Mouse (Mus musculus) thymus, postnatal 36 days (tissue): ENCODE results near the gene Gpx1.

ENCODE experiments used
- DNase-seq, 2 experiments: peaks; one replicate each; pipeline ENCODE4 v3.0.0; 2022; ENCODE audit warnings: mixed read lengths in 2 of 2

The Gpx1 gene

DNA sequence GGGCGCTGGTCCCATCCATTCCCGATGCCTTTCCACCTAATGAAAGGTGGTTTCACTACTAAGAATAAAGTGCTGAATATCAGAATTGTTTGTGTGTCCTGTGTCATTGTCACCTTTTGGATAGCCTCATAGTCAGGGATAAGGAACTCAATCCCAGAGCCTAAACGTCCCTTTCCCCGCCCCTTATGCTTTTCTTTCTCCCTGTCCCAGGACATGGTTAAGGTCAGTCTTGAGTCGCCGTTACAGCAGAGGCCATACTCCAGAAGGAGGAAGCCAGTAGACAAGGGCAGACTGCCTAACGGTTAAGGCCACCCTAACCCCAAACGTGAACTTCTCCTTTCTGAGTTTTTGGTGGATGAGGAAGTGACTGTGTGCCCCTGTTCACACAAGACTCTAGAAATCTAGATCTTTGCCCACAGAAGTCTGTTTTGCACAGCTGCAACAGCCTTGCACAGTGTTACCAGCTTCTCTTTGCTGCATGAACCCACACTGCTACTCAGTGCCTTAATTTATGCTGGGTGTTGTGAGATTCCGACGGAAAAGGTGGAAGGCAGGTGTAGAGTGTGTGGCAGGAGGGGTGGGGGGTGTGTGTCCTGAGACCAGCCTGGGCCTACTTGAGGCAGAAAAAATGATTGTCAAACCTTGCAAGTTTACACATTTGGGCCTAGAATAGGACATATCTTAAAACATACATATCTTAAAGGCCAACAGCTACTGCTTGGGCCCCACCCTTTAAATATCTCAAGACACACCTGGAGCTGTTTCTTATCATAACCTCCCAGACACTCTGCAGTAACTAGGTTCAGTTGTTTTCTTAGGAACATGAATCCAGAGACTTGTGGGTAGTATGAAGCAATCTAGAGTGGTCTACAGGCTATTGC lies 1.8 kb downstream of the Gpx1 start:
- peak; percentile 23 to 28 for DNase-seq

DNA sequence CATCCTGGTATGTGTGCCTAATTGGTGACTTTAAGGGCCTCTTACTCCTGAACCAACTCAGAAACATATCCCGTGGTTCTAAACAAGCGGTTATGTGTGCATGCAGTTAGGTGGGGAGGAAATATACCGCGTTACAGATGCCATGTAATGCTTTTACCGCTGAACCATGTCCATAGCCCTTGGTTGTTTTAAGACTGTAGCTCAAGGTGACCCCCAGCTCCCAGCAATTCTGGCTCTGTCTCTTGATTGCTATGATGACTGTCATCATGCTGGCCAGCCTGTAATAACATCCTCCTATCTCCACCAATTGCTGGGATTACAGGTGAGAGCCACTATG lies 2.4 kb downstream of the Gpx1 start:
- DNase-seq: no peak

DNA sequence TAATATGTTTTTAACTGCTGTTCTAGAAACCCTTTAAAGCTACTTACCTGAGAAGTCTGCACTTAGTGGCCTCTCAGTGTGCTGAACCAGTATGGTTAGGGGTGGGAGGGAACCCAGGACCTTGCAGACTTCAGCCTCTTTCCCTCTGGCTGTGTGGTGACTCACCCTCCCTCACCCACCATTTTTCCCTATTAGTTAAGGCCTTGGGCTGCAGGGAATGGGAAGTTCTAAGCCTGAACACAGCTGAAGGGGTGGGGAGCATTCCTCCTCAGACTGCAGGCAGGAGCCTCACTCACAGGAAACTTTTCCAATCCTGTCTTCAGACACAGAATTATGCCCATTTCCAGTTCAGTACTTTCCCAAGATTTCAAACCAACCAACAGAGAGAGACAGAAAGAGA lies 3.1 kb downstream of the Gpx1 start:
- DNase-seq: peak in 1 of 2 experiments; percentile 6

DNA sequence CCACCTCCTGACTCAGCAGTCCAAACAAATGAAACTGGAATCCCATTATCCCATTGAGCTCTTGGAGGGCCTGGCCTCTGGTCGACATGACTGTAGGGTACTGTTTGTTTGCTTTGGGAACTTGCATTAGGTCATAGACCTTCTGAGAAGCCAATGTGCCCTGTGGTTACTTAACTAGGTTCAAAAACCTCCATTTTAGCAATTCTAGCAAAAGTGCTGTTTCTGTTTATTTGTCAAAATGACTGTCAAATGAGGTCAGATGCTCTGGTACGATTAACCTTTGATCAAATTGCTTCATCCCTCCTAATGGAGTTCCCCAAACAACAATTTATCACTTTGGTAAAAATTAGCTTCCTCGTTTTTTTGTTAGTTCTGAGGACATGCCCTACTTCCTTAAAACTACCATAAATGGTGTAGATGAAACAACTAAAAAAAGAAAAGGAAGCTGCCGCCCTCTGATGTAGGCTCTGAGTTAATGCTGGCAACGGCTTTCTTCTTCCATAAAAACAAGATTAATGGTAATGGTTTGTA lies 3.7 kb downstream of the Gpx1 start:
- peak in 1 of 2 experiments; percentile 6 for DNase-seq

DNA sequence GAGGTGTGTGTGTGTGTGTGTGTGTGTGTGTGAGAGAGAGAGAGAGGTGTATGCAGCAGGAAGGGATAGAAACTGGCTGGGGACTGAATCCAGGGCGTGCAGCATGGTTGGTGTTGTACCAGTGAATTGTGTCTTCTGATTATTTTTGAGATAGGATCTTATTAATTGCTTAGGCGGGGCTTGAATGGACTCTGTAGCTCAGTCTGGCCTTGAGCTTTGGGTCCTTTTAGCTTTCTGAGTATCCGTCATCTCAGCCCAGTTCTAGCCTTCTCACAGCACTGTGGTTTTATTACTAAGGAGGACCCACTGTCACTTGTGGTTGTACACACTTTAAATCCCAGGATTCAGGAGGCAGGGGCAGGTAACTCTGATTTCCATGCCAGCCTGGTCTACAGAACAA lies 4.6 kb downstream of the Gpx1 start:
- no peak for DNase-seq

DNA sequence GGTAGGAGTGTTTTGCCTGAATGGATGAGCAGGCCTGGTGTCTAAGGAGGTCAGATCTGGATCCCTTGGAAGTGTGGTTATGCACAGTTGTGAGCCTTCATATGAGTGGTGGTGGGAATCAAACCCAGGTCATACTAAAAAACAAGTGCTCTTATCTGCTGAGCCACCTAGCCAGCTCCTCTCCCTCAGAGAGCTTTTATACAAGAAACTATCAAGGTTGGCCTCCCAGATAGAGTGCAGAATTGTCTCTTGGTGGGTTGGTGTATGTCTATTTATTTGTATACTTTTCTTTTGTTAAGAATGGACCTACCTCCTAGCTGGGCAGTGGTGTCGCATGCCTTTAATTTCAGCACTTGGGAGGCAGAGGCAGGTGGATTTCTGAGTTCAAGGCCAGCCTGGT lies 5.1 kb downstream of the Gpx1 start:
- DNase-seq: no peak

DNA sequence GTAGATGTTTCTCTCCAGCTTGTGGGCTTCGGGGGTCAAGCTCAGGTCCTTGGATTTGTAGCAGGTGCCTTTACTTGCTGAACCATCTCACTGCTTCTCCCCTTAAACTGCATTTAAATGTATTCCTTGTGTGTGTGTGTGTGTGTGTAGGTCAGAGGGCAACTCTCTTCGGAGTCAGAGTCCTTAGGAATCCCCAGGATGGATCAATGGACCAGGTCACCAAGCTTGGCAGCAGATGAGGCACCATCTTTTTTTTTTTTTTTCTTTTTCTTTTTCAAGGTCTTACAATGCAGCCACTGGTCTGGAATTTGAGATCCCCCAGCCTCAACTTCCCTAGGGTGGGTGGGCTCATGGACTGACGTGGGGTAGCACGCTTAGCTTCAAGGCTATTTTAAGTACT lies 5.8 kb downstream of the Gpx1 start:
- no peak for DNase-seq

DNA sequence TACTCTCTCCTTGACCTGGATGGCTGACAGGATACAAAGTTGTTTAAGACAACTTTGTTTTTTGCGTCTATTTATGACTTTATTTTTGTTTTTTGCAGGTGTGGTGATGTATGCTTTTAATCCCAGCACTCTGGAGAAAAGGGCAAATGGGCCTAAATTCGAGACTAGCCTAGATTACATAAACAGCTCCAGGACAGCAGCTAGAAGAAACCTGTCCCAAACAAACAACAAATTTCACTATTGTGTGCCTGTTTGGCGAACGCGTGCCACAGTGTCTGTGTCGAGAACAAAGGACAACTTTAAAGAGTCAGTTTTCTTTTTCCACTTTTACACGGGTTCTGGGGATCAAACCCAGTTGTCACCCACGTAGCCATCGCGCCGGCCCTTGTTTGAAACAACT lies 8.3 kb downstream of the Gpx1 start:
- no peak for DNase-seq

DNA sequence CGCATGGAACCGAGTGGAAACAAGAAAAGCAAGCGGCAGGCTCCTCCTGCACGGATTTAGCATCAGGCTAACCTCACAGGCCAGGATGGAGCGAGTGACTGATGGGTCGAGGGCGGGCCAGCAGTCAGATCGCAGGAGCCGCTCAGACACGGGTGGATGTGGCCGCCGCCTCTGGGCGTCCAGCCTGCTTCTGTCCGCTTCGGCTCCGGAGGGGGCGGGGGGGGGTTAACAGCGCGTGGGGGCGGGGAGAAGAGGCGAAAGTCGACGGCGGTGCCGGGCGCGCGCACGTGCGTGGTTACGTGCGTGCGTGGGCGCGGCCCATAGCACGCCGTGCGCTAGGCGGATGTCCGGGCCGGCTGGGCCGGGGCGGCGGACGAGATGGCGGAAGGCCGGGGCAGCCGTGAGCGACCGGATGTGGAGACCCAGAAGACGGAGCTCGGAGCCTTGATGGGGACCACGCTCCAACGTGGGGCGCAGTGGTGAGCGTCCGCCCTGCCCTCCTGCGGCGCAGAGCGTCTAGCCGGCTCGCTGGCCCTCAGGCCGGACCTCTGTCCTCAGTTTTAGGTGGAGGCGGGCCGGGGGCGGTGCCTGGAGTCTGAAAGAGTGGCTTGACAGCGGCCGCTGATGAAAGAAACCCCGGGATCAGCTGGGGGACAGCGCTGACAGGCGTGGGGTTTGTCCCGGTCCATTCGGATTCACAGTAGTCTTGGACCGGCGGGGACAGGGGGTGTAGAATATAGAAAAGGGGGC lies 9.0 kb downstream of the Gpx1 start, which contains the start of gene Usp4:
Gene Usp4 (plus strand): TSS at position 314 of the 750 bp plus-strand sequence.
- peak; percentile 81 to 87 for DNase-seq

DNA sequence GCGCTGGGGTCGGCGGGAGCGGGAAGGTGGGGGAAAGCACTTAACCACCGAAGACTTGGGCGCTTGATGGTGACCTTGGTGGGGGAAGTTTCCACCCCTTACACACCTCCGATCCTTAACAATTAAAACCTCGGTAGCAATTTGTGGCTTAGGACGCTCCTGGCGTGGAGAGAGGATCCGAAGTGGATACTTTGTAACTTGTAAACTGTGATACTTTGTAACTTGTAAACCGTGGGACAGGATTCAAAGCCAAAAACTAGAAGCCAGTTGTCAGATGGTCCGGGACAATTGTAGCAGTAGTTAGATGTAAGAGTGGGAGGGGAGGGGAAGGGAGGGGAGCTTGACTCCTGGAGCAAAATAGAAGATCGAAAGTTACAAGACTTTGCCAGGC lies 9.6 kb downstream of the Gpx1 start:
- no peak for DNase-seq

DNA sequence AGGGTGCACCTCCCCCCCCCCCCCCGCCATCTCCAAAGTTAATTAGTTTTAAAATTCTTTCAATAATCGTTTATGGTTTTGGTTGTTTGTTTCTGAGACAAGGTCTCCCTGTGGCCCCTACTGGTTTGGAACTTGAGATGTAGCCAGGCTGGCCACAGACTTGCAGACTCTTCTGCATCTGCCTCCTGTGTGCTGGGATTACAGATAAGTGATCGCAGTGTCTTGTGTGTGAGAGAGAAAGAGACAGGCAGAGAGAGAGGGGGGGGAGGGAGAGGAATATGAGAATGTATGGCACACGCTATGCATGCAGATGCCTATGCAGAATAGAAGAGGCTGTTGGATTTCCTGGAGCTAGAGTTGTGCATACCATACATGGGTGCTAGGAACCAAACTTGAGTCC lies 11.0 kb downstream of the Gpx1 start:
- no peak for DNase-seq

DNA sequence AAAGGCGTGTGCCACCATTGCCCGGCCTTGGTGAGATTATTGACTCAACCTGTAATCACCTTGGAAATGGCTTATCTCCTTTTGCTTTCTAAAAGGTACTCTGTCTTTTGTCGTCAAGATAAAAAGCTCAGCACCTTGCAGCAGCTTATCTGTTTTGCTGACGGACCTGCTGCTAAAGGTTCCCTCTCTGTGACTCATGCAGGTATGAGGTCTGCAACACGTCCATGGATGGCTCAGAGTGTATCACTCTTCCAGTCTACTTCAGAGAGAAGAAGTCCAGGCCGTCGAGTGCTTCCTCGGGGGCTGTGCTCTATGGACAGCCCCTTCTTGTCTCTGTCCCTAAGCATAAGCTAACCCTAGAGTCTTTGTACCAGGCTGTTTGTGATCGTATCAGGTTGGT lies 39.5 kb downstream of the Gpx1 start:
- DNase-seq: no peak

DNA sequence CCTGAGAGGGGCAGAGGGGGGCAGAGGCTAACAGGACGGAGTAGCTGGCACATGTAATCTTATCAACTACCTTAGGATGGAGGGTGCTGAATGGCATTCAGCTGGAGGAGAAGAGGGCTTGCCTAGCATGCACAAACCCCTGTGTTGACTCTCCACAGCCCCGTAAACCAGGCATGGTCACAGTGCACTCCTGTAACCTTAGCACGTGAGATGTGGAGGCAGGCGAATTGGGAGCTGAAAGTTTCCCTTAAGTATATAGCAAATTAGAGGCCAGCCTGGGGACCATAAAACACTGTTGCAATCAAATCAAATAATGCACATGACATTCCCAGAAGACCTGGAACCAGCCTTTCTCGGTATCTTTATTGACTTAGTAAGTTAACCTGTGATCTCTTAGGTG lies 40.0 kb downstream of the Gpx1 start:
- no peak for DNase-seq

DNA sequence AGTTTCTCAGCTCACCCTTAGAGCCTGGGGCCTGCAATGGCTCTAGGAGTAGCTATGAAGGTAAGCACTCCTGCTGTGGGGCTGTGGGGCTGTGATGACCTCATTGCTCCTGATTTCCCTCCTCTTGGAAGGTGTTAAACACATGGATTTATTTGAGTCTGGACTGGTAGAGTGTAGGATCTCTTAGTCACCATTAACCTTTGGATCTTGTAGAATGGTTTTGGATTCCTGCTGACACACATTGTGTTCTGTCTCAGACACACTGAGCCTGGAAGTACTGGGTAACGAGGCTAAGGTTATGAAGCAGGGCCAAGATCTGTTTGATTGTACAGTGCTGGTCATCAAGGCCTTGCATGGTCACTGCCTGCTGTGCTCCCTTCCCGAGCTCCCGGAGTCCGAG lies 40.6 kb downstream of the Gpx1 start:
- DNase-seq: no peak

DNA sequence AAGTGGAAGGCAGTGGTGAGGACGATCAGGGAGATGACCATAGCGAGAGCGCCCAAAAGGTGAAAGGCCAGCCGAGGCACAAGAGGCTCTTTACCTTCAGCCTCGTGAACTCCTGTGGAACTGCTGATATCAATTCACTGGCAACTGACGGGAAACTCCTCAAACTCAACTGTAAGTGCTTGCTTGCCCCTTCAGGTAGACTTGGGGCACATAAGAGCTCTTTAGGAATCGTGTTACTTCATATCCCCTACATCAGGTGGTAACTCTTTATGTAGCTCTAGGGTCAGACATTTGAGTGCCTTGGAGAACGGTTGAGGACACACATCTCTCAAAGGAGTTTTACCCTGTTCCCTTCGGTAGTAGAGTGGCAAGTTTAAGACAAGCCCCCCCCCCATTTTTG lies 42.7 kb downstream of the Gpx1 start:
- DNase-seq: no peak

DNA sequence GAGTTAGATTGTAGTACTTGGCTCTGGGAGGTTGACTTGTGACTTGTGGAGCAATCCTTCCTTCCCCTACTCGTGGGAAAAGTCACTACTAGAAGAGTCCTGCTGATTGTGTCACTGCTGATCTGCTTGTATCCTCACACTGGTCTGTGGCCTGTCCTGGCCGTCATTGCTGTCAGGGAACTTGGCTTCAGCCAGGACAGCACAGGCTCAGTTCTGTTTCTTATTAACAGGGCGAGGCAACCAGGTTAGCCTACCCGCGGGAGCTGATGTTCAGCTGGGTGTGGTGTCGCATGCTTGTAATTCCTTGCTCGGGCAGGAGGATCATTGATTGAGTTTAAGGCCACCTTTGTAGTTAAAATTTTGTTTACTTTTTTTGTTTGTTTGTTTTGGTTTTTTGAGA lies 46.3 kb downstream of the Gpx1 start:
- no peak for DNase-seq

DNA sequence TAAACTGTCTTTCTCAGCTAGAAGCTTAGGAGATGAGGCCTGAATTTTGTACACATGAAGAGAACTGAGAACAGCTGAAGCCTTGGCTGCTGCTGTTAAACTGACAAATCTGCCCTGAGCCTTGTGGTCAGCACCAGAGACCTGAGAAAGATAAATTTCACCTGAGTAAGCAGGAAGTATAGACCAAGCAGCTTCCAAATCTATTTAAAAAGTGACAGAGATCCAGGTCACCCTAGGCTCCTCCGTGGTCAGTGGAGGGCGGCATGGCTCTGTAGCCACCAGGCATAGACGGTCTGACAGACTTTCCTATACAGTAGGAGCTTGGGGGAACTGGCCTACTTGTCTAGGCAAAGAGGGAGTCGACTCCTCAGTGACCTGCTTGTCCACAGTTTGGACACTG lies 48.1 kb downstream of the Gpx1 start:
- no peak for DNase-seq

DNA sequence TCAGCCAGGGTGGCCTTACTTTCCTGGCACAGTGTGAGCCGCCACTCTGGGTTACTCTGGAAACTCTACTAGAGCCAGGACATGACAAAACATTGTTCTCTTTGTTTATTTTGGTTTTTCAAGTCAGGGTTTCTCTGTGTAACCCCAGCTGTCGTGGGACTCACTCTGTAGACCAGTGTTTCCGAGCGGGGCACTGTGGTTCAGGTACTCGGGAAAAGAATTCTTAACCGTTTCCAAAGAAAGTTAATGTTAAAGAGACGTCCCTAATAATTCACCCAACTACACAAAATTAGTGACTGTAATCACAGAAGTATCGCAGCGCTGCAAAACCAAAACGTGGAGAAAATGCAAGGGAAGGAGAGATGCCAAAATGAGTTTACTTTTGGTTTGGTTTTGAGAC lies 49.9 kb downstream of the Gpx1 start:
- DNase-seq: no peak

DNA sequence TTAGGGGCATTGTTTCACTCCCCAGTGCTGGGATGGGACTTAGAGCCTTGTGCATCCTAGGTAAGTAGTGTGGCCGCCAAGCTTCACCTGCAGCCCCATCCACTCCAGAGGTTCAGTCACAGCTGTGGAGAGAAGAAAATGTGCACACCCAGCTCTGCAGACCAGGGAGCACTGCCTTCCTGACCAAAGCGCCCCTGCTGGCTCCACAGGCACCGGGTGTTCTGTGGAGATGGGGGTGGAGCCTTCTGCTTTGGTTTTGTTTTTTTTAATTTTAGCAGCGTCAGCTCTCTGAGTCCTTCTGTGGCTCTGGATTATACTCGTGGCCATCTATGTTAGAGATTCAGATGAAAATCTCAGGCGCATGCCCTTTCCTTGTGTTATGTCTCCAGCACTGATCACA lies 50.5 kb downstream of the Gpx1 start:
- no peak for DNase-seq
